Mouse (Mus musculus): ENCODE results near the gene Ube2e1. TPM values are rescaled to one million over a fixed set of nuclear protein-coding genes. Genes with fewer than 3 reads are reported as not detected.
"Not testable (repeated sequence)": the region's sequence is repeated elsewhere in the genome, so short reads cannot be mapped to it uniquely, and the experiment has no call there.

Gene Ube2e1
- total RNA-seq, 2 experiments from 2014 or later: 35.5 to 44.8 TPM

GRCm38 (mm10) chr14:18270529-18271441 is 60.9 kb downstream of the Ube2e1 start, which contains the start of the genes Nkiras1 and Rpl15:
Nkiras1 (plus strand) TSS chr14:18271136.
Rpl15 (minus strand) TSS chr14:18271391.
- peak; percentile 99 for DNase-seq (ENCODE audit: low spot score)
- intact Hi-C loops (cut with DNase I): loop anchor here (5.0 kb wide), 1 partner anchor 62 kb away; the partner anchor contains the start of gene Ube2e1

- intact Hi-C loops (cut with DNase I): loop anchor here (2.0 to 5.0 kb wide), 2 partner anchors 29 to 62 kb away; partner anchors contain the start of gene Ube2e1
These were observed 61.6 kb downstream of the Ube2e1 start for GRCm38 (mm10) chr14:18269947-18270528.

GRCm38 (mm10) chr14:18263427-18263826 is 68.2 kb downstream of the Ube2e1 start:
- intact Hi-C loops (cut with DNase I): loop anchor here (2.0 kb wide), 1 partner anchor 21 kb away; no protein-coding TSS in a partner anchor
- no peak for DNase-seq (ENCODE audit: low spot score)

More at GRCm38 (mm10) chr14:18269947-18270528, 61.6 kb downstream of the Ube2e1 start:
- DNase-seq (ENCODE audit: low spot score): not testable (repeated sequence)

- DNase-seq (ENCODE audit: low spot score): no peak
- intact Hi-C loops (cut with DNase I): no loop called here
These were observed 70.5 kb downstream of the Ube2e1 start for GRCm38 (mm10) chr14:18261203-18261602.

- intact Hi-C loops (cut with DNase I): loop anchor here (2.0 kb wide), 1 partner anchor 20 kb away; no protein-coding TSS in a partner anchor
- no peak for DNase-seq (ENCODE audit: low spot score)
These were observed 89.0 kb downstream of the Ube2e1 start for GRCm38 (mm10) chr14:18242638-18243130.

- no peak for DNase-seq (ENCODE audit: low spot score)
- intact Hi-C loops (cut with DNase I): loop anchor here (2.0 kb wide), 2 partner anchors 21 to 27 kb away; no protein-coding TSS in a partner anchor
These were observed 89.9 kb downstream of the Ube2e1 start for GRCm38 (mm10) chr14:18241786-18242185.

GRCm38 (mm10) chr14:18240132-18240531 is 91.5 kb downstream of the Ube2e1 start:
- intact Hi-C loops (cut with DNase I): loop anchor here (2.0 kb wide), 1 partner anchor 29 kb away; no protein-coding TSS in a partner anchor
- no peak for DNase-seq (ENCODE audit: low spot score)

- intact Hi-C loops (cut with DNase I): no loop called here
- peak; percentile 99 for DNase-seq (ENCODE audit: low spot score)
These were observed 92.6 kb downstream of the Ube2e1 start, which contains the start of gene Nr1d2 for GRCm38 (mm10) chr14:18238750-18239731. Nr1d2 (minus strand) TSS chr14:18239127.

GRCm38 (mm10) chr14:18238131-18238749 is 93.4 kb downstream of the Ube2e1 start:
- intact Hi-C loops (cut with DNase I): no loop called here
- peak; percentile 98 for DNase-seq (ENCODE audit: low spot score)

- DNase-seq (ENCODE audit: low spot score): no peak
- intact Hi-C loops (cut with DNase I): no loop called here
These were observed 94.3 kb downstream of the Ube2e1 start for GRCm38 (mm10) chr14:18237381-18237780.

- intact Hi-C loops (cut with DNase I); DNase-seq (ENCODE audit: low spot score): not testable (repeated sequence)
These were observed 95.0 kb downstream of the Ube2e1 start for GRCm38 (mm10) chr14:18236496-18237235.

- no peak for DNase-seq (ENCODE audit: low spot score)
- intact Hi-C loops (cut with DNase I): no loop called here
These were observed 97.4 kb downstream of the Ube2e1 start for GRCm38 (mm10) chr14:18233981-18234960.

GRCm38 (mm10) chr14:18233076-18233475 is 98.6 kb downstream of the Ube2e1 start:
- DNase-seq (ENCODE audit: low spot score): no peak
- intact Hi-C loops (cut with DNase I): no loop called here

Measured in heart, postnatal 25 days (tissue).